Mouse (Mus musculus) testis, adult 2 months (tissue): Measurements from ENCODE around the gene Noxa1. TPM values are rescaled to one million over a fixed set of nuclear protein-coding genes. Genes with fewer than 3 reads are reported as not detected.

Experiments used
- H3K27ac ChIP-seq: fragments of 200-500 bp; 2 replicates; pipeline ENCODE4 v1.5.1; 2012; ENCODE audit warnings: low read depth, low read length; ENCODE audit not compliant: control insufficient read depth, insufficient read depth
- H3K27me3 ChIP-seq: fragments of 200-500 bp; 2 replicates; pipeline ENCODE4 v1.6.1; 2012; ENCODE audit warnings: mild to moderate bottlenecking, low read length, moderate library complexity; ENCODE audit not compliant: control insufficient read depth, insufficient read depth
- H3K36me3 ChIP-seq: fragments of 200-500 bp; 2 replicates; pipeline ENCODE4 v1.6.1; 2012; ENCODE audit warnings: mild to moderate bottlenecking, low read length; ENCODE audit not compliant: control insufficient read depth, insufficient read depth
- H3K4me1 ChIP-seq: fragments of 200-500 bp; 2 replicates; pipeline ENCODE4 v1.6.1; 2012; ENCODE audit warnings: low read length; ENCODE audit not compliant: control insufficient read depth, insufficient read depth
- H3K4me3 ChIP-seq: fragments of 200-500 bp; 2 replicates; pipeline ENCODE4 v1.5.1; 2012; ENCODE audit warnings: low read depth, mild to moderate bottlenecking, low read length, moderate library complexity, mixed read lengths; ENCODE audit not compliant: control insufficient read depth
- CTCF ChIP-seq: fragments of 200-500 bp; IDR thresholded peaks from 2 replicates; pipeline ENCODE4 v1.5.1; 2012; ENCODE audit warnings: low read depth, mild to moderate bottlenecking, inconsistent platforms, low read length, moderate library complexity; ENCODE audit not compliant: control insufficient read depth, insufficient read depth, insufficient replicate concordance
- POLR2A ChIP-seq: fragments of 200-500 bp; IDR thresholded peaks from 2 replicates; pipeline ENCODE4 v1.6.1; 2012; ENCODE audit warnings: low read depth, mild to moderate bottlenecking, inconsistent platforms, low read length, moderate library complexity; ENCODE audit not compliant: control insufficient read depth
- polyA plus RNA-seq: library from polyadenylated mRNA; depleted of rRNA; stranded (reverse); fragments of >200 nt; gene quantifications from 2 replicates; pipeline ENCODE4 v1.2.3, GENCODE M21; 2012

Gene Noxa1
- polyA plus RNA-seq, 1 experiment: 0.14 TPM

GRCm38 (mm10) chr2:25126011-25127010 lies 31.4 kb upstream of the Noxa1 start:
- Histone ChIP-seq H3K4me3 (no peak overlapping the region), H3K27ac (no peak overlapping the region), H3K36me3 (no peaks in the 10 kb centered on the region), H3K4me1 (no peaks in the 10 kb centered on the region; the same call in 1 of the 2 replicates), H3K27me3 (no peaks in the 10 kb centered on the region)
- TF ChIP-seq POLR2A (no peak), CTCF (no peak)

- H3K27me3 ChIP-seq: no peaks in the 10 kb centered on the region
- no peak overlapping the region for H3K27ac ChIP-seq
- H3K4me1 ChIP-seq: no peaks in the 10 kb centered on the region; the same call in 1 of the 2 replicates
- no peak for TF ChIP-seq CTCF
- TF ChIP-seq POLR2A: no peak
- H3K4me3 ChIP-seq: no peak overlapping the region
- no peaks in the 10 kb centered on the region for H3K36me3 ChIP-seq
These were observed 30.2 kb upstream of the Noxa1 start for GRCm38 (mm10) chr2:25125146-25125545.

- Histone ChIP-seq H3K4me3 (no peak overlapping the region), H3K4me1 (no peaks in the 10 kb centered on the region), H3K27me3 (no peaks in the 10 kb centered on the region), H3K27ac (no peak overlapping the region), H3K36me3 (no peaks in the 10 kb centered on the region)
- TF ChIP-seq CTCF: no peak
- TF ChIP-seq POLR2A: no peak
These were observed 29.5 kb upstream of the Noxa1 start for GRCm38 (mm10) chr2:25124411-25124810.

- Histone ChIP-seq H3K4me3 (no peak overlapping the region), H3K4me1 (no peaks in the 10 kb centered on the region), H3K27ac (no peak overlapping the region), H3K36me3 (no peaks in the 10 kb centered on the region), H3K27me3 (no peaks in the 10 kb centered on the region)
- TF ChIP-seq CTCF: no peak
- TF ChIP-seq POLR2A: no peak
These were observed 28.6 kb upstream of the Noxa1 start for GRCm38 (mm10) chr2:25123527-25123926.

- Histone ChIP-seq H3K4me3 (no peak overlapping the region), H3K27me3 (no peaks in the 10 kb centered on the region), H3K4me1 (no peaks in the 10 kb centered on the region), H3K36me3 (no peaks in the 10 kb centered on the region), H3K27ac (no peak overlapping the region)
- TF ChIP-seq POLR2A: no peak
- TF ChIP-seq CTCF: no peak
These were observed 27.7 kb upstream of the Noxa1 start for GRCm38 (mm10) chr2:25122666-25123065.

- Histone ChIP-seq H3K4me1 (no peaks in the 10 kb centered on the region), H3K27ac (no peak overlapping the region), H3K4me3 (no peak overlapping the region), H3K27me3 (no peaks in the 10 kb centered on the region), H3K36me3 (no peaks in the 10 kb centered on the region)
- no peak for TF ChIP-seq CTCF
- TF ChIP-seq POLR2A: no peak
These were observed 26.0 kb upstream of the Noxa1 start for GRCm38 (mm10) chr2:25120963-25121362.

GRCm38 (mm10) chr2:25115442-25115841 lies 20.5 kb upstream of the Noxa1 start:
- Histone ChIP-seq H3K27me3 (no peaks in the 10 kb centered on the region), H3K4me1 (no peaks in the 10 kb centered on the region; the same call in 1 of the 2 replicates), H3K4me3 (no peak overlapping the region), H3K27ac (no peak overlapping the region), H3K36me3 (no peaks in the 10 kb centered on the region)
- no peak for TF ChIP-seq CTCF
- no peak for TF ChIP-seq POLR2A
